14 mouse cellular contexts compared by ENCODE assay signal in genomic region chr1:180257446-180257845, GRCm38 (mm10).
"Had no signal": no experiment of that assay in that cellular context is flagged by ENCODE, and none has a peak within 500 bp of the region (broad histone marks: within the 10 kb centered on the region; RNA-seq: fewer than 3 reads in every experiment).

No protein-coding gene starts in this region.

- H3K27ac ChIP-seq: limb, embryonic 10.5 days; midbrain, embryonic 10.5 days; stomach, embryonic 15.5 days had no signal

- H3K27me3 ChIP-seq: kidney, embryonic 15.5 days; stomach, embryonic 15.5 days had no signal

- H3K36me3 ChIP-seq: kidney, embryonic 15.5 days; limb, embryonic 10.5 days; midbrain, embryonic 10.5 days; midbrain, embryonic 15.5 days; neural tube, embryonic 13.5 days; stomach, embryonic 15.5 days had no signal

- H3K9me3 ChIP-seq: kidney, embryonic 15.5 days; limb, embryonic 10.5 days; midbrain, embryonic 10.5 days; midbrain, embryonic 15.5 days; neural tube, embryonic 13.5 days; stomach, embryonic 15.5 days had no signal

- DNase-seq: kidney, postnatal 14 days; lung, adult 18-20 months; retina, postnatal 1 day; right cerebral cortex, postnatal 4 days; spleen, adult 18-20 months; thymus, adult 2 months; thymus, postnatal 25 days had no signal

- H3K9ac ChIP-seq: stomach, embryonic 15.5 days had no signal

- ATAC-seq: intestine, embryonic 16.5 days had no signal
